Mouse (Mus musculus) embryonic facial prominence, embryonic 15.5 days (tissue): Measurements from ENCODE around the gene Daam1. TPM values are rescaled to one million over a fixed set of nuclear protein-coding genes. Genes with fewer than 3 reads are reported as not detected.
A peak's percentile ranks its signal among the peaks of the same experiment; 100 is the strongest.
"Not testable (repeated sequence)": the region's sequence is repeated elsewhere in the genome, so short reads cannot be mapped to it uniquely, and the experiment has no call there.

ENCODE experiments used
- ATAC-seq: fragments of 200-750 bp; cut with Nextera tagmentation; 2 replicates; pipeline ENCODE4 v1.8.0; 2017; ENCODE audit warnings: low read depth, moderate TSS enrichment; ENCODE audit not compliant: insufficient number of reproducible peaks, low FRiP score, low TSS enrichment
- H3K27ac ChIP-seq: fragments of 300-500 bp; sonication (generic); replicated peaks from 2 replicates; pipeline ENCODE4 v1.5.1; 2015; ENCODE audit warnings: mild to moderate bottlenecking, inconsistent platforms
- H3K27me3 ChIP-seq: fragments of 300-500 bp; sonication (generic); 2 replicates; pipeline ENCODE4 v1.6.1; 2015; ENCODE audit warnings: inconsistent platforms
- H3K36me3 ChIP-seq: fragments of 300-500 bp; sonication (generic); 2 replicates; pipeline ENCODE4 v1.6.1; 2015; ENCODE audit warnings: mild to moderate bottlenecking, inconsistent platforms
- H3K4me1 ChIP-seq: fragments of 300-500 bp; sonication (generic); 2 replicates; pipeline ENCODE4 v1.6.1; 2015; ENCODE audit warnings: inconsistent platforms
- H3K4me2 ChIP-seq: fragments of 300-500 bp; sonication (generic); replicated peaks from 2 replicates; pipeline ENCODE4 v1.6.1; 2015; ENCODE audit warnings: mild to moderate bottlenecking, inconsistent platforms
- H3K4me3 ChIP-seq: fragments of 300-500 bp; sonication (generic); replicated peaks from 2 replicates; pipeline ENCODE4 v1.5.1; 2015; ENCODE audit warnings: mild to moderate bottlenecking, inconsistent platforms
- H3K9ac ChIP-seq: fragments of 300-500 bp; sonication (generic); 2 replicates; pipeline ENCODE4 v1.6.1; 2015; ENCODE audit warnings: inconsistent platforms
- H3K9me3 ChIP-seq: fragments of 300-500 bp; sonication (generic); replicated peaks from 2 replicates; pipeline ENCODE4 v1.6.1; 2016; ENCODE audit warnings: inconsistent platforms
- WGBS: fragments of 180-500 bp; shearing (Covaris S2); methylation state at CpG from one replicate; pipeline ENCODE4 v1.1.7; 2015; 5-methylcytosine and 5-hydroxymethylcytosine counted together
- polyA plus RNA-seq: library from polyadenylated mRNA; unstranded; fragments of >200 nt; fragmentation: Nextera tagmentation; extraction: Ambion mirVana; gene quantifications from 2 replicates; pipeline ENCODE4 v1.2.1, GENCODE M21; 2015

Gene Daam1
- polyA plus RNA-seq, 1 experiment from 2014 or later = 11.7 TPM

- 53% methylated on average over 5 of the region's 5 CpGs for WGBS
- H3K27ac ChIP-seq = 0 out of 2 replicates have a peak overlapping the region, but pooled peaks have one; percentile 7
- no peaks in the 10 kb centered on the region for H3K9me3 ChIP-seq
- ATAC-seq = no peak
- no peak overlapping the region for H3K4me2 ChIP-seq
- no peak overlapping the region for H3K9ac ChIP-seq
- peaks cover 48% of the 10 kb centered on the region for H3K4me1 ChIP-seq
- H3K36me3 ChIP-seq = no peaks in the 10 kb centered on the region
- H3K4me3 ChIP-seq = no peak overlapping the region
- H3K27me3 ChIP-seq = no peaks in the 10 kb centered on the region
Measured at GRCm38 (mm10) chr12:71835966-71836668, 5.2 kb downstream of the Daam1 start.

- 71% methylated on average over 6 of the region's 6 CpGs for WGBS
- Histone ChIP-seq H3K4me2 (no peak overlapping the region), H3K36me3 (no peaks in the 10 kb centered on the region), H3K4me1 (peaks cover 48% of the 10 kb centered on the region), H3K4me3 (no peak overlapping the region), H3K27me3 (no peaks in the 10 kb centered on the region), H3K27ac (no peak overlapping the region), H3K9ac (no peak overlapping the region), H3K9me3 (no peaks in the 10 kb centered on the region)
- ATAC-seq = no peak
Measured at GRCm38 (mm10) chr12:71836776-71837175, 5.9 kb downstream of the Daam1 start.

- H3K27me3 ChIP-seq = no peaks in the 10 kb centered on the region
- H3K27ac ChIP-seq = no peak overlapping the region
- no peak for ATAC-seq
- H3K4me2 ChIP-seq = no peak overlapping the region
- peaks cover 51% of the 10 kb centered on the region for H3K4me1 ChIP-seq
- H3K4me3 ChIP-seq = no peak overlapping the region
- H3K36me3 ChIP-seq = no peaks in the 10 kb centered on the region
- WGBS = 82% methylated on average over 5 of the region's 5 CpGs
- H3K9me3 ChIP-seq = no peaks in the 10 kb centered on the region
- H3K9ac ChIP-seq = no peak overlapping the region
Measured at GRCm38 (mm10) chr12:71837576-71837975, 6.7 kb downstream of the Daam1 start.

GRCm38 (mm10) chr12:71838230-71838629, 7.4 kb downstream of the Daam1 start:
- no peaks in the 10 kb centered on the region for H3K9me3 ChIP-seq
- no peaks in the 10 kb centered on the region for H3K27me3 ChIP-seq
- H3K27ac ChIP-seq = no peak overlapping the region
- ATAC-seq = no peak
- whole genome bisulfite sequencing = 76% methylated on average over 2 of the region's 2 CpGs
- peaks cover 51% of the 10 kb centered on the region for H3K4me1 ChIP-seq
- no peak overlapping the region for H3K4me2 ChIP-seq
- H3K4me3 ChIP-seq = no peak overlapping the region
- H3K9ac ChIP-seq = no peak overlapping the region
- H3K36me3 ChIP-seq = no peaks in the 10 kb centered on the region

GRCm38 (mm10) chr12:71839653-71840052, 8.8 kb downstream of the Daam1 start:
- no peak overlapping the region for H3K4me2 ChIP-seq
- WGBS = 78% methylated on average over 3 of the region's 3 CpGs
- no peaks in the 10 kb centered on the region for H3K36me3 ChIP-seq
- ATAC-seq = no peak
- no peaks in the 10 kb centered on the region for H3K27me3 ChIP-seq
- H3K9ac ChIP-seq = no peak overlapping the region
- no peak overlapping the region for H3K27ac ChIP-seq
- H3K4me3 ChIP-seq = no peak overlapping the region
- peaks cover 44% of the 10 kb centered on the region for H3K4me1 ChIP-seq
- H3K9me3 ChIP-seq = no peaks in the 10 kb centered on the region

- Histone ChIP-seq H3K4me1 (peaks cover 38% of the 10 kb centered on the region), H3K4me3 (no peak overlapping the region), H3K4me2 (no peak overlapping the region), H3K9ac (no peak overlapping the region), H3K36me3 (no peaks in the 10 kb centered on the region), H3K27me3 (no peaks in the 10 kb centered on the region), H3K27ac (no peak overlapping the region), H3K9me3 (no peaks in the 10 kb centered on the region)
- 50% methylated on average over 6 of the region's 6 CpGs for WGBS
- ATAC-seq = no peak
Measured at GRCm38 (mm10) chr12:71840430-71841186, 9.7 kb downstream of the Daam1 start.

GRCm38 (mm10) chr12:71842006-71842405, 11.1 kb downstream of the Daam1 start:
- no peak overlapping the region for H3K4me2 ChIP-seq
- H3K4me1 ChIP-seq = peaks cover 24% of the 10 kb centered on the region
- 33% methylated on average over 3 of the region's 3 CpGs for WGBS
- ATAC-seq = no peak
- no peaks in the 10 kb centered on the region for H3K9me3 ChIP-seq
- no peak overlapping the region for H3K9ac ChIP-seq
- H3K27me3 ChIP-seq = no peaks in the 10 kb centered on the region
- no peak overlapping the region for H3K27ac ChIP-seq
- H3K4me3 ChIP-seq = no peak overlapping the region
- H3K36me3 ChIP-seq = no peaks in the 10 kb centered on the region

- Histone ChIP-seq H3K4me1 (peaks cover 18% of the 10 kb centered on the region), H3K27me3 (no peaks in the 10 kb centered on the region), H3K9ac (no peak overlapping the region), H3K4me2 (no peak overlapping the region), H3K9me3 (no peaks in the 10 kb centered on the region), H3K36me3 (no peaks in the 10 kb centered on the region), H3K27ac (no peak overlapping the region), H3K4me3 (no peak overlapping the region)
- no peak for ATAC-seq
- 68% methylated on average over 2 of the region's 2 CpGs for WGBS
Measured at GRCm38 (mm10) chr12:71842588-71842987, 11.7 kb downstream of the Daam1 start.

GRCm38 (mm10) chr12:71845486-71845885, 14.6 kb downstream of the Daam1 start:
- 80% methylated on average over 5 of the region's 5 CpGs for WGBS
- no peaks in the 10 kb centered on the region for H3K27me3 ChIP-seq
- no peak overlapping the region for H3K27ac ChIP-seq
- no peaks in the 10 kb centered on the region for H3K36me3 ChIP-seq
- no peak overlapping the region for H3K9ac ChIP-seq
- no peak overlapping the region for H3K4me2 ChIP-seq
- no peak overlapping the region for H3K4me3 ChIP-seq
- no peaks in the 10 kb centered on the region for H3K9me3 ChIP-seq
- no peak for ATAC-seq
- H3K4me1 ChIP-seq = peaks cover 16% of the 10 kb centered on the region

- not testable (repeated sequence) for H3K4me3 ChIP-seq, H3K27ac ChIP-seq, H3K9ac ChIP-seq, H3K27me3 ChIP-seq, ATAC-seq, H3K9me3 ChIP-seq, H3K4me2 ChIP-seq, H3K36me3 ChIP-seq
- peaks cover 13% of the 10 kb centered on the region for H3K4me1 ChIP-seq
- 100% methylated on average over 4 of the region's 4 CpGs for WGBS
Measured at GRCm38 (mm10) chr12:71846416-71846815, 15.5 kb downstream of the Daam1 start.

GRCm38 (mm10) chr12:71847024-71847423, 16.1 kb downstream of the Daam1 start:
- 90% methylated on average over 6 of the region's 6 CpGs for WGBS
- ATAC-seq, H3K4me2 ChIP-seq, H3K9ac ChIP-seq, H3K9me3 ChIP-seq, H3K4me3 ChIP-seq, H3K27me3 ChIP-seq, H3K27ac ChIP-seq, H3K36me3 ChIP-seq: not testable (repeated sequence)
- H3K4me1 ChIP-seq = peaks cover 11% of the 10 kb centered on the region
